Mouse (Mus musculus) right cerebral cortex, postnatal 36 days (tissue): ENCODE measurements at regions not wholly inside any gene's neighbourhood (a gene's known extent, or its start where the extent isn't known, plus 50 kb on each side); places are given as distances from the start of the nearest gene placed in this dataset.

ENCODE experiments used
- DNase-seq, 2 experiments: peaks; one replicate each; pipeline ENCODE4 v3.0.0; 2022; ENCODE audit warnings: low spot score in 2 of 2, mixed read lengths in 1 of 2

GRCm38 (mm10) chr15:8903651-8904050 is 64.1 kb upstream of the Ranbp3l start:
- no peak for DNase-seq

GRCm38 (mm10) chr15:8897487-8898158 is 70.1 kb upstream of the Ranbp3l start:
- no peak for DNase-seq

- no peak for DNase-seq
Measured at GRCm38 (mm10) chr15:8896856-8897255, 70.9 kb upstream of the Ranbp3l start.

- peak; percentile 6 to 21 for DNase-seq
Measured at GRCm38 (mm10) chr15:8896391-8896790, 71.4 kb upstream of the Ranbp3l start.

DNA sequence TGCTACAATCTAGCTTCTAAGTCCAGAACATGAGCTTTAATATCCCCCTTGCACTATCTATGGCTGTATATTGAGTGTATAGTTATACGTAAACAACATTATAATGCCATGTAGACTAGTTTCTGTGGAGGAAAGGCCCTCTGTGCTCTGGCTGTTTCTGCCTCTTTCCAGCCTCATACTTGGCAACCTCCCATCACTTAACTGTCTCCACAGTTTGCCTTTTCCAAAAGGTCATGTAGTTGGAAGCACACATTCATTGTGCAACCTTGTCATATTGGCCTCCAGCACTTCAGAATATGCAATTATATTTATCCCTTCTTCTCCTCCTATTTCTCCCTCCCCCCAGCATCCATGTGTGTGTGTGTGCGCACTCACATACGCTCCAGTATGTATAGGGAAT is 82.2 kb upstream of the Ranbp3l start:
- no peak for DNase-seq

DNA sequence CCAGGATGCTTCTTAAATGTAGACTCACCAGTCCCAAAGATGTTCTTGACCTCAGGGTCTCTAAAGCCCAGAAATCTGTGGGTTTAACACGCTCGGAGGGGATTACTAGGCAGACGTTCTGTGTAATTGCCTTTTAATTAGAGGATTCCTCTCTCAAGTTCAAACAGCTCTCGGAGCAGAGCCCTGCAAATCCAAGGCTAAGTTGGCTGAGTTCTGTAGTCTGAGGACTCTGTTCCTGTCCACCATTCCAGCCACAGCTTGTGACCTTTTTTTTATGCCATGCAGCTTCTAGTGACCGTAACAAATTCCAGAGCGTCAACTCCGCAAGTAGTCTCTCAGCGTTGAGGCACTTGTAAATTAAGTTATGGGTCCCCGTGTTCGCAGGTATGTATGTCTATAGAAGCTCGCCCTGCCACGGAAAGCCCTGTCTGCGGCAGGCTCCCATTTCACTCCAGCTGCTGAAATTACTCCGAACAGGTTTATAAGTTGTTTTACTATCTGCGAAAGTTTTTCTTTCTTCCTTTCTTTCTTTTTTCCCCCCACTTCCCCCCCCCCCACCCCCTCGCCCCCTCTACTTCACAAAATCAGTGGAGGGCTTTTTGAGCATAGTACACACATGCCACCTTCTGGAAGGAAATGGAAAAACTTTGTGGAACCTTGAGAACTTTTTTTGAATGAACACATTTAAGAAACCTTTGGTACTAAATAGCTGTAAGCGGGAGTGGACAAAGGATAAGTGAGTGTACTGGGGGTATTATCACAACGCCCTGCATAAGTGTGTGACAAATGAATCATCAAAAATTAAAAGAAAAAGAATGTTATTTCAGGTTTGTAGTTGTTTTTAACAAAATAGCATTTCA is 82.9 kb upstream of the Ranbp3l start:
- DNase-seq: no peak

DNA sequence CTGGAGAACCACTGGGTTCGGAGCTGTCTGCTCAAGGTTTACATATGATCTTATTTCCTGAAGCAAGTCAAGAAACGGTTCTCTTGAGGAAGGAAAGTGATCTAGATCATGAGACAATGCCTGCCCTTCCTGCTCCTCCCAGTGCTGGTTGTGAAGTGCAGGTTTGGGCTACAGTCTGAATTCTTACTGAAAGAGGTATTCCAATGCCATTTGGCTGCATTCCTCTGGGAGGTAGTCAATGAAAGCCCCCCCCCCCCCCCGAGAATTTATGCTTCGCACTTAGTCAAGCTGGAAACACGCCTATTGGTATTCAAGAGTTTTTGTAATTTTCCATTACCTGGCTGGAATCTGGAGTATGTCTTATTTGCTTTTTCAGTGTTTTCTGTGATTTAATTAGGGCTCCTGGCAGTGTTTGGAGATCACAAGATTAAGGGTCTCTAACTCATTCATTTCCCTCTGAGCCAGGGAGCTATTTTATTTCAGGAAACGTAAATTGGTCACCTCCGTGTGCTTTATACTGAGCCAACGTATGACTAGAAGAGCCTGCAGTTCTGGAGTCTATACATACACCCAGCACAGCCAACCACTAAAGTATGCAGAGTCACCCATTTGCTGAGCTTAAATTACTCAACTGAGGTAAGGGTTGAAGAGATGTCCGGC is 84.7 kb upstream of the Ranbp3l start:
- no peak for DNase-seq

DNA sequence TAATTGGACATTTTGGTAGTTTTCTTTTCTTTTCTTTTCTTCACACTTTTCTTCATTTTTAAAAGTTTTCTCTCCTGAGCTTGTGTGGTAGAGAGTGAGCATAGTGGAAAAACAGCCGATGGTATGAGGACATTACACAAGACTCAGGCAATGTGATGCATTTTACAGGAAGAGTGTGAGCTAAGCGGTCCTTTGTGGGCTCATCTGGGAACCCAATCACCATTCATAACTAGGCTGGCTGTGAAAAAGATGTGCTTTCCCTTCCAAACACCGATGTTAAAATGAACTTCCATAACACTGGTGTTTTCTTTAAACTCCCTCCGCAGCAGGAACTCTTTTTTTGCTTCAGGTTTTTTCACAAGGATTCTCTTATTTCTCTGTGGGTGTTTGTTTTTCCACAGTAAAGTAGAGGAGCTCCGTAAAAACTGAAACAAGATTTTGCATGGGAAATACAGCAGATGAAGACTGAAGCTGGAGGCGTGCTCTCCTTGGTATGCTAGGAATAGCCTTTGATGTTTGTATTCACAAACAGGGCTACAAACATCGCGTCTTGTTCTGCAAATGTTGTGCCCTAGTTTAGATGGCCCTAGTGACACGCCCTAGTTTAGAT is 92.8 kb upstream of the Ranbp3l start:
- DNase-seq: no peak

GRCm38 (mm10) chr15:8868021-8868420 is 99.7 kb upstream of the Ranbp3l start:
- no peak for DNase-seq

DNA sequence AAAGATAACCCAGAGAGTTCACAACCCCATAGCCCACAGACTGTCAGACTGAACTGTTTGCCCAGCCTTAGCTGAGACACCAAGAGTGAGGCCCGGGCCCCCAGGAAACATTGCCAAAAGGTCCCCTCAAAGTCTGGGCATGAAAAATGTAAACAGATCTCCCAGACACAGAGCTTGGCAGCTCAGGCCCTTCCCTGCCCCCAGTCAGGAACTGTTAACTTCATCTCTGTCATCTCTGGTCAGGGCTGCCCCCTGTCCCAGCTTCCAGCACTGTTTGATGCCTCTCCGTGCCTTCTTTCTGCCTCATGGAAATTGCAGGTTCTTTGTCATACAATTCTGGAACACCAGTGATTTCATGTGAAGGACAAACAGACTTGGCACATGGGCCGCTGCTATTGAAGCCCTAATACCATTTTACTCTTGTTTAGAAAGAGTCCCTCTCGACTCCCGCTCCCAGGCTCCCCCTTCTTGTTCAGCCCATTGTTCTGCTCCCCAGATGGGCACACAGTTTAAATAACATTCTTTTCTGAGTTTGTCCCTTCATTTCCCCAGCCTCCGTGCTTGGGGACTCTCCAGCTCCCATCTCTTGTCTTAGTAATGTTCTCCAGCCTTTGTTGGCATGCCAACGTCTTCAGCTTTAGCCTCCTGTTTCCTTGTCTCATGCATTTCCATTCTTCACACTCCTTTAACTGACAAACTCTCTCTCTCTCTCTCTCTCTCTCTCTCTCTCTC is 100.4 kb upstream of the Ranbp3l start:
- no peak for DNase-seq

GRCm38 (mm10) chr15:8865089-8865933 is 102.4 kb upstream of the Ranbp3l start:
- no peak for DNase-seq

DNA sequence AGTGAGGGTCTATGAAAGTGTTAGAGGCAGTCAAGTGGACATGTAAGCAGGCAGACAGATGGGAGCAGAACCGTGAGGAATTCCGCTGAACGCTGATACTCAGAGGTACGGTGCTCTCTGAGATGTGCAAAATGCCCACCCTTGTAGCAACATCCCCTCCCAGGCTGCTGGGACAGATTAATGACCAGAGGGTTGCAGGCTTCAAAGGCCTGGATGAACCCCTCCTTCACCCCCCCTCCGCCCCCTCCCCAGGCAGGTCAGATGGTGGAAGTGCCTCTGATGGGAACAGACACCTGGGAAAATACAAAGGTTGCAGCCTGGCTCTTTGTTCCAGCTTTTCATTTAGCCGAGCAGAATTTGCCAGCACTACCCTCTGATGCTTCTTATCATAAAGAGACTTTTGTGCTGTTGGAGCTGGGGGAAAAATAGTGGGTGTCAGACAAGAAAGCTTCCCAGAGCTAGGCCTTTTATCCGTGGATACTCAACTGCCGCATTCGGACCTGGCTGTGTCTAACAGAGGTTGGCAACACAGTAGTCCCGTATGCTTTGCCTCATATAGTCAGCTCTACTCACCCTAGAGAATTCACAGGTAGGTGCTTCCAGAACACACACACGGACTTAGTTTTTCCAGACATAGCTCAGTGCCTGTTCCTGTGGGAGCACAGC is 111.2 kb upstream of the Ranbp3l start:
- no peak for DNase-seq

DNA sequence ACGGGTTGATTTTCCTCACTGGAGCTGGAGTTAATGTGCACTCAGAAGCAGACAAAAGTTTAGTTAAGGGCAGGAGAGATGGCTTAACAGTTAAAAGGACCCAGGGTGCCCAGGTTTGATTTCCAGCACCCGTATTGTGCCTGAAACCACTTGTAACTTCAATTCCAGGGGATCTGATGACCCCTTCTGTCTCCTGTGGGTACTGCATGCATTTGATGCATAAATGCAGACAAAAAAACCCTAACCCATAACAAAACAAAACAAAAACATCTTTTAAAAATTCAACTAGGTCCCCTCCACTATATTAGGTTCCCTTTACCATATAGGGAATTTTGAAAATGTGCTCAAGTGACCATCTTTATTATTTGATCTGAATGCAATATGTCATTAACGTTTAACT is 112.2 kb upstream of the Ranbp3l start:
- no peak for DNase-seq

DNA sequence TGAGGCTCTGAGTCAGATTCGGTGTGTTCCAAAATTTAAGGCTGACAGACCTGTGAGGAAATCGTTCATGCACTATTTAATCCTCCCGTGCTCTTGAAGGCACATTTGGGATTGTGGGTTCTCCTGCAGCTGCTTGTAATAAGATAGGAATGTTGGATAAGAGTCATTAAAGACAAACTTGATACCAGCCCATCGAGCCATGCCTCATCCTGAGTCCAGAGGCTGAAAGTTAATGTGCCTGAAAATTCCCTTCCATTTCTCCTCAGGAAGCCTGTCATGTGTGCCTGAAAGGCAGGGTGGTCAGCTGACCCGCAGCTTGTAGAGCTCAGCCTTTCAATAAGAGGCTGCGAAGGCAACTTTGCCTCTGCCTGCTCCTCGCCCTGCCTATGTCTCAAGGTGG is 113.4 kb upstream of the Ranbp3l start:
- DNase-seq: no peak

GRCm38 (mm10) chr15:8850996-8851395 is 116.8 kb upstream of the Ranbp3l start:
- DNase-seq: no peak

DNA sequence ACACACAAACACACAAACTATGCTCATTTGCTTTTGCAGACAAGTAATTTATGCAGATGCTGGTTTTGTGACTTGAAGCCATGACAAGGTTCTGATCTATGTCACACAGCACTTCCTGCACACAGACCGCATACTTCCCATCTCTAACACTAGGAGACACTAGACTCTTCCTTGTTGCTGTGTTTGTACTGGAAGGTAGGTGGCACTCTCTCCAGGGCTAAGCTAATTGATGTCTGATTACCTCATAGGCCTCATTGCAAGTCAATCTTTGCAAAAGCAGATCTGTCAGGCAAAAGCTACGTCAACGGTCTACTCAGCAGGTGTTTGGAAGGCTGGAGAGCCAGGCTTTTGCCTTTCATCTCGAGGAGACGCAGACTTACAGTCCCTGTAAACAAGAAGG is 118.3 kb upstream of the Ranbp3l start:
- no peak for DNase-seq

- DNase-seq: no peak
Measured at GRCm38 (mm10) chr15:8842129-8842528, 125.6 kb upstream of the Ranbp3l start.

- no peak for DNase-seq
Measured at GRCm38 (mm10) chr15:8839462-8839861, 128.3 kb upstream of the Ranbp3l start.

DNA sequence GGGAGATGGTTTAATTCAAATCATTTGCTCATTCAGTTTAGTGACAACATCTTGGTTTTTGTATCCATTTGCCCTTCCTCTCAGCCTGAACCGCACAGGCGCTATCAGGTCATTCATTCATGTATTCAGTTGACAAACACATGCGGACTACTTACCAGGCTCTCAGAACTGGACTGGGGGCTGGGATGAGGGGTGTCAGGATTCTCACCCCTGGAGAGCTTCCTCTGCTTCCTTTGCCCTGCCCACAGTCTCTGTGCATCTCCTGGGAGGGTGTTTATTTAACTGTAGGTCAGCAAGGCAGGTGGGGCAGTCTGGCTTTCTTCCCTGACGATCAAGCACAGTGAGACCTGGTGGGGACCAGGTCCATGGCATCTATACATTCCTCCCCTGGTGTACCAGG is 123.6 kb upstream of the Slc1a3 start:
- no peak for DNase-seq

- DNase-seq: no peak
Measured at GRCm38 (mm10) chr15:8832970-8833369, 122.4 kb upstream of the Slc1a3 start.
